In the genomic region with DNA sequence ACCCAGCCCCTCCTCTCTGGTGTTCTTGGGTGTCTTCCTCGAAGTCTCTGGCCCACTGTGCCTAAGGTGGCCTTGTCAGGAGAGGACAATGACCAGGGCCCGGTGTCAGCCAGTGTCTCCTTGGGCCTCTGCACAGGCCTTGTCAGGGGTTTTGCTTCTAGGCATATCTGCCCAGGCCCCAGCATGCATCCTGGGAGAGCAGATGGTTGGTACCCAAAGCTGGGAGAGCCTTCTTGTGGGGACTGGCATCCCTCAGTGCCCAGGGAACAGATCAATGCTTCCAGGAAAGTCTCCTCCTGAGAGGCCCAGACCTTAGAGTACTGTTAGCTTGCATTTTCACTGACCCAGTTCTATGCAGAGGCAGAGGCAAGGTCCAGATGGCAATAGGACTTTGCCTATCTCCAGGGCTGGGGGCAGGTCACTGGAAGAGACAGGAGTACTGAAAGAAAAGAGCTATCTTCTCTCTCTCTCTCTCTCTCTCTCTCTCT, we compare ENCODE assay signal across 17 mouse cellular contexts.
DNase-seq lines count a peak whose midpoint lies in the region; ATAC-seq and TF ChIP-seq lines count a peak whose summit lies in the region.
"Had no signal": no experiment of that assay in that cellular context is flagged by ENCODE, and none has a peak within 500 bp of the region (broad histone marks: within the 10 kb centered on the region; RNA-seq: fewer than 3 reads in every experiment).

No protein-coding gene starts in this region.

- H3K27me3 ChIP-seq in kidney, adult 2 months (replicated peaks; ENCODE audit: control insufficient read depth, insufficient read depth, low read length): no peaks in the 10 kb centered on the region
- H3K27me3 ChIP-seq in kidney, embryonic 15.5 days: no peaks in the 10 kb centered on the region
- H3K27me3 ChIP-seq: hindbrain, embryonic 12.5 days had no signal

- no peaks in the 10 kb centered on the region for H3K4me1 ChIP-seq in kidney, adult 2 months (ENCODE audit: control insufficient read depth, insufficient read depth, low read length)
- no peaks in the 10 kb centered on the region for H3K4me1 ChIP-seq in kidney, embryonic 15.5 days
- H3K4me1 ChIP-seq: hindbrain, embryonic 12.5 days; megakaryocyte, embryonic 14.5 days had no signal

- H3K27ac ChIP-seq in kidney, adult 2 months (ENCODE audit: insufficient read depth, low read depth, low read length): no peak overlapping the region
- H3K27ac ChIP-seq in kidney, embryonic 15.5 days: no peak overlapping the region
- H3K27ac ChIP-seq: hindbrain, embryonic 12.5 days had no signal

- TF ChIP-seq CTCF in kidney, adult 2 months (conservative IDR thresholded peaks at IDR 0.05; ENCODE audit: insufficient read depth, insufficient read length, low read depth, low read length): no peak

- 53% methylated on average over 2 of the region's 2 CpGs for WGBS in kidney, adult 2 months
- WGBS in kidney, embryonic 15.5 days: 95% methylated on average over 2 of the region's 2 CpGs

- H3K36me3 ChIP-seq in kidney, adult 2 months (ENCODE audit: control insufficient read depth, insufficient read depth, low read length): no peaks in the 10 kb centered on the region
- H3K36me3 ChIP-seq in kidney, embryonic 15.5 days: no peaks in the 10 kb centered on the region
- H3K36me3 ChIP-seq: hindbrain, embryonic 12.5 days had no signal

- ATAC-seq in kidney, embryonic 15.5 days (replicated peaks; ENCODE audit: low FRiP score): no peak
- ATAC-seq: forebrain, embryonic 16.5 days; lung, postnatal 0 days had no signal

- no peak for TF ChIP-seq POLR2A in kidney, adult 2 months (IDR thresholded peaks at IDR 0.05; ENCODE audit: low read depth, low read length)

- no peak overlapping the region for H3K4me3 ChIP-seq in kidney, adult 2 months (ENCODE audit: insufficient read depth, low read depth, low read length)
- no peak overlapping the region for H3K4me3 ChIP-seq in kidney, embryonic 15.5 days (replicated peaks)
- H3K4me3 ChIP-seq: hindbrain, embryonic 12.5 days; megakaryocyte, embryonic 14.5 days had no signal

- no peak overlapping the region for H3K4me2 ChIP-seq in kidney, embryonic 15.5 days
- H3K4me2 ChIP-seq: hindbrain, embryonic 12.5 days had no signal

- no peak overlapping the region for H3K9ac ChIP-seq in kidney, embryonic 15.5 days
- H3K9ac ChIP-seq: hindbrain, embryonic 12.5 days had no signal

- DNase-seq in kidney, adult 2 months: peak; percentile 42
- DNase-seq in cerebellum, adult 11-12 months: peak; percentile 33
- DNase-seq in cerebellum, postnatal 10 days: peak; percentile 38 to 61
- peak; percentile 27 to 62 for DNase-seq in kidney, postnatal 25 days
- no peak for DNase-seq in adrenal gland, postnatal 4 days (ENCODE audit: low spot score in 2 of 2)
- no peak for DNase-seq in T-cell, adult 2 months (ENCODE audit: low spot score)
- DNase-seq: adrenal gland, postnatal 25 days; gastrocnemius, postnatal 36 days; midbrain, embryonic 14.5 days; right cerebral cortex, postnatal 14 days; spleen, adult 18-20 months; thymus, postnatal 36 days had no signal

- H3K9me3 ChIP-seq in kidney, embryonic 15.5 days (replicated peaks): no peaks in the 10 kb centered on the region
- H3K9me3 ChIP-seq: hindbrain, embryonic 12.5 days had no signal

Comparison
In these comparisons a context has a peak if more than half of its experiments do, and no peak if none do; other contexts are left out.
1. DNase-seq: peak in kidney, adult 2 months (single experiment), cerebellum, adult 11-12 months (single experiment), cerebellum, postnatal 10 days (2 of 2) and kidney, postnatal 25 days (2 of 2); none in adrenal gland, postnatal 4 days (0 of 2) and T-cell, adult 2 months (single experiment).